In genomic region chr16:77884495-77884894, GRCm38 (mm10) we compare ENCODE assay signal across 25 mouse cellular contexts.
DNase-seq lines count a peak whose midpoint lies in the region; ATAC-seq lines count a peak whose summit lies in the region.
"Had no signal": no experiment of that assay in that cellular context is flagged by ENCODE, and none has a peak within 500 bp of the region (broad histone marks: within the 10 kb centered on the region; RNA-seq: fewer than 3 reads in every experiment).

No protein-coding gene starts in this region.

- no peak overlapping the region for H3K27ac ChIP-seq in embryonic facial prominence, embryonic 14.5 days (replicated peaks; ENCODE audit: low read depth, low read length)
- no peak overlapping the region for H3K27ac ChIP-seq in embryonic facial prominence, embryonic 10.5 days (replicated peaks)
- H3K27ac ChIP-seq in hindbrain, embryonic 14.5 days = peak overlapping the region; percentile 74
- H3K27ac ChIP-seq in hindbrain, embryonic 11.5 days (ENCODE audit: low read depth, low read length) = no peak overlapping the region
- H3K27ac ChIP-seq in forebrain, embryonic 16.5 days (ENCODE audit: low read length) = peak overlapping the region; percentile 3; the same call in 1 of the 2 replicates
- H3K27ac ChIP-seq in midbrain, embryonic 14.5 days (replicated peaks; ENCODE audit: low read depth, low read length) = peak overlapping the region; percentile 32; the same call in 1 of the 2 replicates
- H3K27ac ChIP-seq: limb, embryonic 15.5 days; liver, embryonic 14.5 days; lung, embryonic 15.5 days; neural tube, embryonic 12.5 days; stomach, embryonic 15.5 days had no signal

- H3K4me3 ChIP-seq in embryonic facial prominence, embryonic 14.5 days (ENCODE audit: low read depth, low read length) = no peak overlapping the region
- H3K4me3 ChIP-seq in embryonic facial prominence, embryonic 10.5 days = no peak overlapping the region
- H3K4me3 ChIP-seq in hindbrain, embryonic 14.5 days (replicated peaks; ENCODE audit: low read length) = no peak overlapping the region
- no peak overlapping the region for H3K4me3 ChIP-seq in hindbrain, embryonic 11.5 days (ENCODE audit: low read depth, low read length)
- H3K4me3 ChIP-seq in forebrain, embryonic 16.5 days (replicated peaks; ENCODE audit: low read length) = no peak overlapping the region
- H3K4me3 ChIP-seq in midbrain, embryonic 14.5 days (replicated peaks; ENCODE audit: low read depth, low read length) = no peak overlapping the region
- H3K4me3 ChIP-seq: embryonic facial prominence, embryonic 13.5 days; heart, embryonic 12.5 days; limb, embryonic 15.5 days; lung, embryonic 15.5 days; megakaryocyte, embryonic 14.5 days; neural tube, embryonic 12.5 days; stomach, embryonic 15.5 days had no signal

- H3K36me3 ChIP-seq in embryonic facial prominence, embryonic 14.5 days (ENCODE audit: control insufficient read depth, insufficient read depth, low read length) = no peaks in the 10 kb centered on the region
- no peaks in the 10 kb centered on the region for H3K36me3 ChIP-seq in embryonic facial prominence, embryonic 10.5 days (replicated peaks)
- H3K36me3 ChIP-seq in hindbrain, embryonic 14.5 days (replicated peaks; ENCODE audit: control insufficient read depth, insufficient read depth) = no peaks in the 10 kb centered on the region
- H3K36me3 ChIP-seq in hindbrain, embryonic 11.5 days (ENCODE audit: control insufficient read depth, insufficient read depth, low read length) = no peaks in the 10 kb centered on the region
- no peaks in the 10 kb centered on the region for H3K36me3 ChIP-seq in forebrain, embryonic 16.5 days (ENCODE audit: control insufficient read depth, insufficient read depth)
- no peaks in the 10 kb centered on the region for H3K36me3 ChIP-seq in midbrain, embryonic 14.5 days (ENCODE audit: control insufficient read depth, insufficient read depth, low read length)
- H3K36me3 ChIP-seq: embryonic facial prominence, embryonic 13.5 days; heart, embryonic 12.5 days; limb, embryonic 15.5 days; lung, embryonic 15.5 days; neural tube, embryonic 12.5 days; stomach, embryonic 15.5 days had no signal

- 0 out of 2 replicates have a peak, but pooled peaks cover 6% of the 10 kb centered on the region for H3K4me1 ChIP-seq in embryonic facial prominence, embryonic 14.5 days (ENCODE audit: control insufficient read depth, insufficient read depth, low read length)
- peaks cover 6% of the 10 kb centered on the region for H3K4me1 ChIP-seq in embryonic facial prominence, embryonic 10.5 days
- no peaks in the 10 kb centered on the region for H3K4me1 ChIP-seq in hindbrain, embryonic 14.5 days (replicated peaks; ENCODE audit: control insufficient read depth, insufficient read depth, low read length)
- no peaks in the 10 kb centered on the region for H3K4me1 ChIP-seq in hindbrain, embryonic 11.5 days (replicated peaks; ENCODE audit: control insufficient read depth, insufficient read depth, low read length)
- peaks cover 7% of the 10 kb centered on the region; the same call in 1 of the 2 replicates for H3K4me1 ChIP-seq in forebrain, embryonic 16.5 days (replicated peaks; ENCODE audit: control insufficient read depth, insufficient read depth, low read length)
- H3K4me1 ChIP-seq in midbrain, embryonic 14.5 days (ENCODE audit: control insufficient read depth, insufficient read depth, low read length) = no peaks in the 10 kb centered on the region
- H3K4me1 ChIP-seq: heart, embryonic 12.5 days; limb, embryonic 15.5 days; lung, embryonic 15.5 days; megakaryocyte, embryonic 14.5 days; neural tube, embryonic 12.5 days; stomach, embryonic 15.5 days had no signal

- WGBS in embryonic facial prominence, embryonic 14.5 days = 79% methylated on average over 9 of the region's 9 CpGs
- 93% methylated on average over 9 of the region's 9 CpGs for WGBS in embryonic facial prominence, embryonic 10.5 days
- WGBS in hindbrain, embryonic 14.5 days = 81% methylated on average over 9 of the region's 9 CpGs
- WGBS in hindbrain, embryonic 11.5 days = 91% methylated on average over 9 of the region's 9 CpGs
- WGBS in forebrain, embryonic 16.5 days = 72% methylated on average over 9 of the region's 9 CpGs
- WGBS in midbrain, embryonic 14.5 days = 60% methylated on average over 9 of the region's 9 CpGs

- H3K9me3 ChIP-seq in embryonic facial prominence, embryonic 14.5 days (ENCODE audit: control insufficient read depth, low read length) = no peaks in the 10 kb centered on the region
- no peaks in the 10 kb centered on the region for H3K9me3 ChIP-seq in embryonic facial prominence, embryonic 10.5 days
- H3K9me3 ChIP-seq in hindbrain, embryonic 14.5 days (ENCODE audit: control insufficient read depth, low read length) = no peaks in the 10 kb centered on the region
- H3K9me3 ChIP-seq in hindbrain, embryonic 11.5 days (ENCODE audit: control insufficient read depth, low read length) = no peaks in the 10 kb centered on the region
- H3K9me3 ChIP-seq in forebrain, embryonic 16.5 days (ENCODE audit: control insufficient read depth, low read length) = no peaks in the 10 kb centered on the region
- no peaks in the 10 kb centered on the region for H3K9me3 ChIP-seq in midbrain, embryonic 14.5 days (ENCODE audit: control insufficient read depth, low read length)
- H3K9me3 ChIP-seq: embryonic facial prominence, embryonic 13.5 days; heart, embryonic 12.5 days; limb, embryonic 15.5 days; lung, embryonic 15.5 days; neural tube, embryonic 12.5 days; stomach, embryonic 15.5 days had no signal

- no peak for ATAC-seq in embryonic facial prominence, embryonic 14.5 days (ENCODE audit: low read depth)
- ATAC-seq in hindbrain, embryonic 14.5 days (ENCODE audit: low FRiP score) = no peak
- ATAC-seq in hindbrain, embryonic 11.5 days (ENCODE audit: low FRiP score) = no peak
- no peak for ATAC-seq in forebrain, embryonic 16.5 days
- ATAC-seq in midbrain, embryonic 14.5 days (ENCODE audit: low FRiP score, low TSS enrichment) = peak; percentile 19; the same call in 1 of the 2 replicates

- H3K9ac ChIP-seq in embryonic facial prominence, embryonic 14.5 days (ENCODE audit: low read depth, low read length) = no peak overlapping the region
- H3K9ac ChIP-seq in hindbrain, embryonic 14.5 days = no peak overlapping the region
- H3K9ac ChIP-seq in hindbrain, embryonic 11.5 days (ENCODE audit: low read depth, low read length) = no peak overlapping the region
- H3K9ac ChIP-seq in forebrain, embryonic 16.5 days (replicated peaks; ENCODE audit: low read depth, low read length) = no peak overlapping the region
- H3K9ac ChIP-seq in midbrain, embryonic 14.5 days (replicated peaks; ENCODE audit: low read length) = no peak overlapping the region
- H3K9ac ChIP-seq: embryonic facial prominence, embryonic 13.5 days; heart, embryonic 12.5 days; limb, embryonic 15.5 days; liver, embryonic 14.5 days; lung, embryonic 15.5 days; neural tube, embryonic 12.5 days; stomach, embryonic 15.5 days had no signal

- H3K27me3 ChIP-seq in embryonic facial prominence, embryonic 14.5 days (replicated peaks; ENCODE audit: control insufficient read depth, insufficient read depth, low read length) = no peaks in the 10 kb centered on the region
- H3K27me3 ChIP-seq in embryonic facial prominence, embryonic 10.5 days (replicated peaks; ENCODE audit: low read depth, poor library complexity, severe bottlenecking) = no peaks in the 10 kb centered on the region
- H3K27me3 ChIP-seq in hindbrain, embryonic 14.5 days (ENCODE audit: control insufficient read depth, insufficient read depth, low read length) = no peaks in the 10 kb centered on the region
- no peaks in the 10 kb centered on the region for H3K27me3 ChIP-seq in hindbrain, embryonic 11.5 days (ENCODE audit: control insufficient read depth, insufficient read depth, low read length)
- no peaks in the 10 kb centered on the region for H3K27me3 ChIP-seq in forebrain, embryonic 16.5 days (replicated peaks; ENCODE audit: control insufficient read depth, insufficient read depth, low read length)
- H3K27me3 ChIP-seq in midbrain, embryonic 14.5 days (ENCODE audit: control insufficient read depth, insufficient read depth, low read length) = no peaks in the 10 kb centered on the region
- H3K27me3 ChIP-seq: embryonic facial prominence, embryonic 13.5 days; heart, embryonic 12.5 days; limb, embryonic 15.5 days; lung, embryonic 15.5 days; megakaryocyte, embryonic 14.5 days; neural tube, embryonic 12.5 days; stomach, embryonic 15.5 days had no signal

- H3K4me2 ChIP-seq in embryonic facial prominence, embryonic 14.5 days (ENCODE audit: low read depth, low read length) = 0 out of 2 replicates have a peak overlapping the region, but pooled peaks have one; percentile 38
- no peak overlapping the region for H3K4me2 ChIP-seq in hindbrain, embryonic 14.5 days (replicated peaks)
- no peak overlapping the region for H3K4me2 ChIP-seq in hindbrain, embryonic 11.5 days (replicated peaks; ENCODE audit: low read depth, low read length)
- H3K4me2 ChIP-seq in forebrain, embryonic 16.5 days (ENCODE audit: low read length) = no peak overlapping the region
- no peak overlapping the region for H3K4me2 ChIP-seq in midbrain, embryonic 14.5 days (ENCODE audit: low read length)
- H3K4me2 ChIP-seq: heart, embryonic 12.5 days; lung, embryonic 15.5 days; neural tube, embryonic 12.5 days; stomach, embryonic 15.5 days had no signal

- no peak for DNase-seq in embryonic facial prominence, embryonic 14.5 days (ENCODE audit: low spot score)
- DNase-seq in embryonic facial prominence, embryonic 10.5 days (ENCODE audit: low spot score) = no peak
- DNase-seq in hindbrain, embryonic 14.5 days (ENCODE audit: low spot score) = no peak
- no peak for DNase-seq in hindbrain, embryonic 11.5 days (ENCODE audit: low spot score)
- DNase-seq in midbrain, embryonic 14.5 days = peak; percentile 59
- no peak for DNase-seq in gastrocnemius, postnatal 10 days
- DNase-seq in kidney, postnatal 4 days = no peak
- DNase-seq: adrenal gland, adult 2 months; cerebellum, adult 11-12 months; cerebellum, postnatal 25 days; gastrocnemius, postnatal 14 days; heart, adult 18-20 months; heart, postnatal 10 days; kidney, adult 11 months; lung, postnatal 36 days; thymus, postnatal 25 days had no signal

Comparison
In these comparisons a context has a peak if more than half of its experiments do, and no peak if none do; other contexts are left out.
1. H3K27ac ChIP-seq: peak in hindbrain, embryonic 14.5 days (single experiment), forebrain, embryonic 16.5 days (single experiment) and midbrain, embryonic 14.5 days (single experiment); none in embryonic facial prominence, embryonic 14.5 days (single experiment), embryonic facial prominence, embryonic 10.5 days (single experiment) and hindbrain, embryonic 11.5 days (single experiment).